Mouse (Mus musculus): ENCODE data around the gene 2410131K14Rik. TPM values are rescaled to one million over a fixed set of nuclear protein-coding genes. Genes with fewer than 3 reads are reported as not detected.
A peak's percentile ranks its signal among the peaks of the same experiment; 100 is the strongest.

The 2410131K14Rik gene
- polyA plus RNA-seq, 1 experiment from 2014 or later: 7.0 TPM

DNA sequence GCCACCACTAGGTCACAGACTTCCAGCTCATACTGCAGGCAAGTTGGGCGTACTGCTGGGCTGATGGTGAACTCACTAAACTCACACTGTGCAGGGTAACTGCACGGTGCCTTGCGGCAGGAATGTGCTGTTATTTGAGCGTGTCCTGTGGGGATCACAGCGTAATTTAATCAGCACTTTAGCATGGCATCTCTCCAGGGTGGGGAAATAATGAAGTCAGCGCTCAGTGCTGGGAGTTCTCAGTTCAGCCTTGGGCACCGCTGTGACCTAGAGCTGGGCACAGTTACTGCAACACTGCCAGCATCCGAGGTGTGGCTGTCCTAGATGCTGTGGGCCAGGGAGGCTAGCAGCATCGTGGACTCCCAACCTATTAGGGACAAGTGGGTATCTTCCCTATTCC lies 19.3 kb downstream of the 2410131K14Rik start:
- H3K4me1 ChIP-seq: peaks cover 2% of the 10 kb centered on the region; the same call in 1 of the 2 replicates
- no peaks in the 10 kb centered on the region for H3K27me3 ChIP-seq (replicated peaks)
- ATAC-seq (ENCODE audit: insufficient read depth, low FRiP score, low read depth): no peak
- no peaks in the 10 kb centered on the region for H3K9me3 ChIP-seq
- H3K4me2 ChIP-seq: no peak overlapping the region
- peaks cover 24% of the 10 kb centered on the region for H3K36me3 ChIP-seq
- WGBS: 86% methylated on average over 9 of the region's 9 CpGs
- H3K9ac ChIP-seq: no peak overlapping the region
- no peak overlapping the region for H3K4me3 ChIP-seq (replicated peaks)
- no peak overlapping the region for H3K27ac ChIP-seq

GRCm38 (mm10) chr5:118265366-118265765 lies 20.3 kb downstream of the 2410131K14Rik start:
- no peak overlapping the region for H3K4me2 ChIP-seq
- no peak overlapping the region for H3K9ac ChIP-seq
- H3K9me3 ChIP-seq: no peaks in the 10 kb centered on the region
- no peak overlapping the region for H3K4me3 ChIP-seq (replicated peaks)
- H3K27me3 ChIP-seq (replicated peaks): no peaks in the 10 kb centered on the region
- 66% methylated on average over 5 of the region's 5 CpGs for WGBS
- no peak for ATAC-seq (ENCODE audit: insufficient read depth, low FRiP score, low read depth)
- H3K4me1 ChIP-seq: peaks cover 3% of the 10 kb centered on the region; the same call in 1 of the 2 replicates
- H3K36me3 ChIP-seq: peaks cover 16% of the 10 kb centered on the region
- H3K27ac ChIP-seq: no peak overlapping the region

- 42% methylated on average over 8 of the region's 8 CpGs for WGBS
- Histone ChIP-seq H3K27ac (no peak overlapping the region), H3K4me2 (no peak overlapping the region), H3K27me3 (replicated peaks) (0 out of 2 replicates have a peak, but pooled peaks cover 3% of the 10 kb centered on the region), H3K4me3 (replicated peaks) (no peak overlapping the region), H3K36me3 (peaks cover 7% of the 10 kb centered on the region), H3K9ac (no peak overlapping the region), H3K4me1 (peaks cover 3% of the 10 kb centered on the region; the same call in 1 of the 2 replicates), H3K9me3 (no peaks in the 10 kb centered on the region)
- ATAC-seq (ENCODE audit: insufficient read depth, low FRiP score, low read depth): no peak
Measured at GRCm38 (mm10) chr5:118266309-118266708, 21.3 kb downstream of the 2410131K14Rik start.

- Histone ChIP-seq H3K27ac (no peak overlapping the region), H3K4me1 (peaks cover 3% of the 10 kb centered on the region; the same call in 1 of the 2 replicates), H3K36me3 (no peaks in the 10 kb centered on the region), H3K9ac (no peak overlapping the region), H3K4me3 (replicated peaks) (no peak overlapping the region), H3K4me2 (peak overlapping the region; percentile 38; the same call in 1 of the 2 replicates), H3K27me3 (replicated peaks) (peaks cover 11% of the 10 kb centered on the region; the same call in 1 of the 2 replicates), H3K9me3 (no peaks in the 10 kb centered on the region)
- WGBS: under 1% methylated on average over 13 of the region's 13 CpGs
- ATAC-seq (ENCODE audit: insufficient read depth, low FRiP score, low read depth): peak; percentile 71; the same call in 1 of the 2 replicates
Measured at GRCm38 (mm10) chr5:118268987-118269386, 24.0 kb downstream of the 2410131K14Rik start.

GRCm38 (mm10) chr5:118271449-118272110 lies 26.6 kb downstream of the 2410131K14Rik start:
- whole genome bisulfite sequencing: 65% methylated on average over 10 of the region's 10 CpGs
- Histone ChIP-seq H3K27ac (no peak overlapping the region), H3K36me3 (no peaks in the 10 kb centered on the region), H3K4me3 (replicated peaks) (no peak overlapping the region), H3K4me1 (peaks cover 9% of the 10 kb centered on the region; the same call in 1 of the 2 replicates), H3K9ac (no peak overlapping the region), H3K27me3 (replicated peaks) (peaks cover 13% of the 10 kb centered on the region; the same call in 1 of the 2 replicates), H3K9me3 (no peaks in the 10 kb centered on the region), H3K4me2 (no peak overlapping the region)
- ATAC-seq (ENCODE audit: insufficient read depth, low FRiP score, low read depth): no peak

DNA sequence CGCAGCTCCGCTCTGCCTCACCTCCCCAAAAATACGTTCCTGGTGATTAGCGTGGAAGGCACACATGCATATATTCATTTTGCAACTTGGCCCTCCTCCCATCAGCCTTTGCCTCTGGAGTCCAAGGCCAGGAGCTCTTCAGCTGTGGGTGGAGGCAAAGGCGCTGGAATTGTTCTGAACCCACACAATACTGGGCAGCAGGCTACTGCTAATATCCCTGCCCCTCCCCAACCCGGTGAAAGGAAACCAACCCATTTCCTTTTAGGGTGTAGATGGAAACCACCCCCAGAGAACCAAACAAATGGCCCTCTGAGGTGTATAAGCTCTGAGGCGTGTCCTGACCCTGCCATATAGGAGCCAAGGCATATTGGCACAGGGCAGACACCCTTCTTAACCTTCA lies 28.4 kb downstream of the 2410131K14Rik start:
- Histone ChIP-seq H3K4me1 (peaks cover 9% of the 10 kb centered on the region; the same call in 1 of the 2 replicates), H3K27me3 (replicated peaks) (peaks cover 18% of the 10 kb centered on the region; the same call in 1 of the 2 replicates), H3K36me3 (no peaks in the 10 kb centered on the region), H3K4me2 (no peak overlapping the region), H3K9ac (no peak overlapping the region), H3K9me3 (no peaks in the 10 kb centered on the region), H3K4me3 (replicated peaks) (no peak overlapping the region), H3K27ac (no peak overlapping the region)
- ATAC-seq (ENCODE audit: insufficient read depth, low FRiP score, low read depth): no peak
- 70% methylated on average over 7 of the region's 7 CpGs for WGBS

DNA sequence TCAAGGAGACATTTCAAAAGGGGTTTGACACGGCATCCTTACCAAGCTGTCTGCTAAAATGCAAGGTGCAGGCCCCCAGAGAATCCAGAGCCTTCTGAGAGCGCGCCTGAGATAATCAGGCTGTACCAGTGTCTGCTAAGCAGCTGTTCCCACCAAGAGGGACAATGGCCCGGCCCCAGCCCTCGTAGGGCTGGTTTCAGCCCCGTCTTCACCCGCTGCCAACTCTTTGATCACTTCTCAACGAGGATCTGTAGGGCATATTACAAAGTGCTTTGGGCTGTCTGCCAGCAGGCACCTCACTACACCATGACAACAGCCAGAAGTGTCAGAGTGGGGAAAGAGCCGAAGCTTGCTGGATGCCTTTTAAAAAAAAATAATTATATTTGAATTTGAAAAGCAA lies 29.5 kb downstream of the 2410131K14Rik start:
- Histone ChIP-seq H3K4me1 (0 out of 2 replicates have a peak, but pooled peaks cover 6% of the 10 kb centered on the region), H3K9me3 (no peaks in the 10 kb centered on the region), H3K36me3 (no peaks in the 10 kb centered on the region), H3K27me3 (replicated peaks) (peaks cover 18% of the 10 kb centered on the region; the same call in 1 of the 2 replicates), H3K4me3 (replicated peaks) (no peak overlapping the region), H3K4me2 (no peak overlapping the region), H3K27ac (no peak overlapping the region), H3K9ac (no peak overlapping the region)
- no peak for ATAC-seq (ENCODE audit: insufficient read depth, low FRiP score, low read depth)
- WGBS: 34% methylated on average over 9 of the region's 9 CpGs

DNA sequence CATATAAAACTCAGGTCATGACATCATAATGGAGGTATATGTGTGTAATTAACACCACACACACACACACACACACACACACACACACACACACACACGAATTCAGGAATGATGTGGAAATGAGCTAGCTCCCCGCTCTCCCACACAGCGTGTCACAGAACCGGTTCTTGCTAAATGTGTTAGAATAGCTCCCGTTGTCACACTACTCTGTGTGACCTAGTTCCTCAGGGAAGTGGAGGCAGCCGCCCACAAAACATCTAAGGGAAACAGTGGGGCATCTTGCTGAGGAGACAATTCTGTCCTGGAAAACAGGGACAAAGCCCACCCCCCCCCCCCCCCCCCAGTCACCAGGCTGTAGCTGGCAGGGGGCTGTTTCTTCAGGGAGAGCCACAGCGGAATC lies 31.3 kb downstream of the 2410131K14Rik start:
- Histone ChIP-seq H3K4me2 (no peak overlapping the region), H3K9ac (no peak overlapping the region), H3K4me1 (0 out of 2 replicates have a peak, but pooled peaks cover 6% of the 10 kb centered on the region), H3K4me3 (replicated peaks) (no peak overlapping the region), H3K9me3 (no peaks in the 10 kb centered on the region), H3K36me3 (no peaks in the 10 kb centered on the region), H3K27ac (no peak overlapping the region), H3K27me3 (replicated peaks) (peaks cover 15% of the 10 kb centered on the region; the same call in 1 of the 2 replicates)
- ATAC-seq (ENCODE audit: insufficient read depth, low FRiP score, low read depth): no peak
- WGBS: 59% methylated on average over 7 of the region's 7 CpGs

DNA sequence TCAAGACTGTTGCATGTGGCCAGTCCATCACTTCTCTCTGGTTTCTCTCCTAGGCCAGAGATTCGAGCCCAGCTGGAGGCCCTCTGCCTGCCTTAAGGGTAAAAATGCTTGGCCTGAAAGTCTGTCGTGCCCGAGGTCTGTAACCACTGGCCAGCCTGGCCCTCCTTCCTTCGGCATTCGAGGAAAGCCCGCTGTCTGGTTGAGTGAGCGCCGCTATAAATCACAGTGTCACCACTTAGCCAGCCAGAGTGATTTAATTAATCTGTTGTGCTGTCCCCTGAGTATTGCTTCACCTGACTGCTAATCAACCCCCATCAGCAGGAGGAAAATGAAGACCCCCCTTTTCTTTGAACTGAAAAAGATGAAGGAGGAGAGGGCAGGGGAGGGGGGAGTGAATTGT lies 31.7 kb downstream of the 2410131K14Rik start:
- Histone ChIP-seq H3K4me1 (0 out of 2 replicates have a peak, but pooled peaks cover 6% of the 10 kb centered on the region), H3K9me3 (no peaks in the 10 kb centered on the region), H3K27ac (no peak overlapping the region), H3K9ac (no peak overlapping the region), H3K4me3 (replicated peaks) (no peak overlapping the region), H3K36me3 (no peaks in the 10 kb centered on the region), H3K27me3 (replicated peaks) (peaks cover 13% of the 10 kb centered on the region; the same call in 1 of the 2 replicates), H3K4me2 (no peak overlapping the region)
- WGBS: 38% methylated on average over 8 of the region's 8 CpGs
- ATAC-seq (ENCODE audit: insufficient read depth, low FRiP score, low read depth): no peak

GRCm38 (mm10) chr5:118277741-118278495 lies 32.9 kb downstream of the 2410131K14Rik start:
- Histone ChIP-seq H3K4me1 (0 out of 2 replicates have a peak, but pooled peaks cover 6% of the 10 kb centered on the region), H3K9ac (no peak overlapping the region), H3K27ac (no peak overlapping the region), H3K4me3 (replicated peaks) (no peak overlapping the region), H3K36me3 (no peaks in the 10 kb centered on the region), H3K4me2 (no peak overlapping the region), H3K27me3 (replicated peaks) (0 out of 2 replicates have a peak, but pooled peaks cover 7% of the 10 kb centered on the region), H3K9me3 (no peaks in the 10 kb centered on the region)
- no peak for ATAC-seq (ENCODE audit: insufficient read depth, low FRiP score, low read depth)
- WGBS: 82% methylated on average over 18 of the region's 18 CpGs

DNA sequence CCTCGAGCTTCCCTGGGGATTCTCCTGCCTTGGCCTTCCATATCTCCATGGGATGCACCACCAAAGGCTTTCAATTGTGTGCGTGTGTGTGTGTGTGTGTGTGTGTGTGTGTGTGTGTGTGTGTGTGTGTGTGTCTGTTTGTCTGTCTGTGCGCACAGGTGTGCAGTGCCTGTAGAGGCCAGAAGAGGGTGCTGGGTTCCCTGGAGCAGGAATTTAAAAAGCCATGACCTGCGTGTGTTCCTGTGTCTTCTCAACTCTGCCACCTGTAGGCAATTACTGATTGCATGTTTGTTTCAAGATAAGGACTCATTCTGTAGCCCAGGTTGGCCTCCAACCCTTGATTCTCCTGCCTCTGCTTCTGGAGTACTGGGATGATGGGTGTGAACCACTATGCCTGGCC lies 46.4 kb downstream of the 2410131K14Rik start:
- ATAC-seq (ENCODE audit: insufficient read depth, low FRiP score, low read depth): no peak
- 95% methylated on average over 4 of the region's 4 CpGs for WGBS
- H3K4me3 ChIP-seq (replicated peaks): no peak overlapping the region
- H3K36me3 ChIP-seq: no peaks in the 10 kb centered on the region
- H3K27me3 ChIP-seq (replicated peaks): no peaks in the 10 kb centered on the region
- no peak overlapping the region for H3K27ac ChIP-seq
- no peak overlapping the region for H3K4me2 ChIP-seq
- H3K9ac ChIP-seq: no peak overlapping the region
- H3K4me1 ChIP-seq: peaks cover 18% of the 10 kb centered on the region
- H3K9me3 ChIP-seq: no peaks in the 10 kb centered on the region

DNA sequence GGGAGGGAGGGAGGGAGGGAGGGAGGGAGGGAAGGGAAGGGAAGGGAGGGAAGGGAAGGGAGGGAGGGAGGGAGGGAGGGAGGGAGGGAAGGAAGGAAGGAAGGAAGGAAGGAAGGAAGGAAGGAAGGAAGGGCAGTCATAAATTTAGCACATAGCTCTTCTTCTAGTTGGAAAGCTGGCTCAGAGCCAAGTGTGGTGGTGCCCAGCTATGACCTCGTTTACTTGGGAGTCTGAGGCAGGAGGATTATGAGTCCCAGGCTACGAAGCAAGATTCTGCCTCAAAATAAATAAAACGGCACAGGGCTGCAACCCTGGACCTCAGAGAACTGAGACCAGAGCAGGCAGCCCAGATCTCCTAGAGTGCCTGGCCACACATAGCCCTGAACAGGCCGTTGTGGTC lies 47.4 kb downstream of the 2410131K14Rik start:
- no peaks in the 10 kb centered on the region for H3K27me3 ChIP-seq (replicated peaks)
- H3K4me1 ChIP-seq: peaks cover 20% of the 10 kb centered on the region
- no peaks in the 10 kb centered on the region for H3K9me3 ChIP-seq
- no peak overlapping the region for H3K27ac ChIP-seq
- no peak overlapping the region for H3K4me3 ChIP-seq (replicated peaks)
- ATAC-seq (ENCODE audit: insufficient read depth, low FRiP score, low read depth): no peak
- no peak overlapping the region for H3K4me2 ChIP-seq
- no peak overlapping the region for H3K9ac ChIP-seq
- WGBS: 42% methylated on average over 4 of the region's 4 CpGs
- H3K36me3 ChIP-seq: no peaks in the 10 kb centered on the region

Measured in stomach, embryonic 15.5 days (tissue).